Mouse (Mus musculus): ENCODE data around the gene Gm49320. TPM values are rescaled to one million over a fixed set of nuclear protein-coding genes. Genes with fewer than 3 reads are reported as not detected.

Gene Gm49320
- polyA plus RNA-seq, 1 experiment, result 1.3 TPM

DNA sequence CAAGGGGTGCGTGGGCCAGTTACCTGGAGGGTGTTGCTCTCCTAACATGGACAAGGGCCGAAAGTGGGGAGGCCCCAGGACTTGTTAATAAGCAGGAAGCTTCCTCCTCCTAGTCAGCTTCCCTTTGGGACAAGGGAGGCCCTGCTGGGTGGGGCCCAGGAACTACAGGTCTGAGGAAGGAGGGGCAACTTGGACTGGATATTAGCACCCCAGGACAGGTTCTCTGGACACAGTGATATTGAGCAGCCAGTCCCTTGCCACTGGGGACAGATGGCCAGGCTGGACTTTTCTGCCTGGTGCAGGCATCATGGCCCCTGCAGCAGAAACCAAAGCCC is 31.7 kb upstream of the Gm49320 start:
- no peak for DNase-seq
- no peaks in the 10 kb centered on the region for H3K4me1 ChIP-seq (ENCODE audit: control insufficient read depth, insufficient read depth, low read length)
- no peak for TF ChIP-seq CTCF (IDR thresholded peaks at IDR 0.05; ENCODE audit: insufficient read depth, low read length)
- no peak for TF ChIP-seq POLR2A (IDR thresholded peaks at IDR 0.05; ENCODE audit: borderline replicate concordance, extremely low read depth, low read depth, low read length)
- WGBS, result 66% methylated on average over 2 of the region's 2 CpGs
- no peak overlapping the region for H3K4me3 ChIP-seq (replicated peaks; ENCODE audit: extremely low read depth, low read depth, low read length)

DNA sequence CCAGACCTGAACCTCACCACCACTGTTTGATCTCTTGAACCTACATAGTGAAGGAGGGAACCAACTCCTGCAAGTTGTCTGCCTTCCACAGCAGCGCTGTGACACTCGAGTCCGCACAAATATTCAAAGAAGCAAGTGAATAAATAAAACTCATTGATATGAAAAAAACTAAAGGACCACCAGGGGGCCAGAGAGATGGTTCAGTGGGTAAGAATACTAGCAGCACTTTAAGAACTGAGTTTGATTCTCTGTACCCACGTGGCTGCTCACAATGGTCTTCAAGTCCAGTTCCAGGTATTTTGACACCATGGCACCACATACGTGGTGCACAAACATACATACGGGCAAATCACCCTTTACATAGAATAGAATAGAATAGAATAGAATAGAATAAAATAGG is 27.6 kb upstream of the Gm49320 start:
- TF ChIP-seq POLR2A (IDR thresholded peaks at IDR 0.05; ENCODE audit: borderline replicate concordance, extremely low read depth, low read depth, low read length), result no peak
- no peak for TF ChIP-seq CTCF (IDR thresholded peaks at IDR 0.05; ENCODE audit: insufficient read depth, low read length)
- WGBS, result 63% methylated on average over 6 of the region's 6 CpGs
- peaks cover 4% of the 10 kb centered on the region for H3K4me1 ChIP-seq (ENCODE audit: control insufficient read depth, insufficient read depth, low read length)
- no peak for DNase-seq
- H3K4me3 ChIP-seq (replicated peaks; ENCODE audit: extremely low read depth, low read depth, low read length), result no peak overlapping the region

DNA sequence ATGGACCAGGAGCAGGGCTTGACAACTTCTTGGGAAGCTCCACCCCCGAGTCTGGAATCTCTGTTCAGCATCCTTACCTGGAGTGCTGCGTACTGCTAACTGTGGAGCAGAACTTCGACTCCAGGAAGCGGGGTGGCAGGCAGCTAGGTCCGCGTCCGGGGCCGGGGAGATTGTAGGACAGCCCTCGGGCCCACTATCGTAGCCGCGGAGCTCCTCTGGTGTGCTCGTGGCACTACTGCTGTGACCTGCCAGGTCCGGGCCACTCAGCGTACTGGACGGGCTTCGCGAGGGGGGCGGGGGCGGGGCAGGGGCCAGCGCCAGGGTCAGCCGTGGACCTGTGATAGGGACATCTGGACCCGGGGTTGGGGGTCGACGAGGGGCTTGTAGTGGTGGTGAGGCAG is 25.9 kb upstream of the Gm49320 start:
- TF ChIP-seq CTCF (IDR thresholded peaks at IDR 0.05; ENCODE audit: insufficient read depth, low read length) (no peak), POLR2A (IDR thresholded peaks at IDR 0.05; ENCODE audit: borderline replicate concordance, extremely low read depth, low read depth, low read length) (no peak)
- peak overlapping the region; percentile 31 for H3K4me3 ChIP-seq (replicated peaks; ENCODE audit: extremely low read depth, low read depth, low read length)
- DNase-seq, result peak; percentile 40

DNA sequence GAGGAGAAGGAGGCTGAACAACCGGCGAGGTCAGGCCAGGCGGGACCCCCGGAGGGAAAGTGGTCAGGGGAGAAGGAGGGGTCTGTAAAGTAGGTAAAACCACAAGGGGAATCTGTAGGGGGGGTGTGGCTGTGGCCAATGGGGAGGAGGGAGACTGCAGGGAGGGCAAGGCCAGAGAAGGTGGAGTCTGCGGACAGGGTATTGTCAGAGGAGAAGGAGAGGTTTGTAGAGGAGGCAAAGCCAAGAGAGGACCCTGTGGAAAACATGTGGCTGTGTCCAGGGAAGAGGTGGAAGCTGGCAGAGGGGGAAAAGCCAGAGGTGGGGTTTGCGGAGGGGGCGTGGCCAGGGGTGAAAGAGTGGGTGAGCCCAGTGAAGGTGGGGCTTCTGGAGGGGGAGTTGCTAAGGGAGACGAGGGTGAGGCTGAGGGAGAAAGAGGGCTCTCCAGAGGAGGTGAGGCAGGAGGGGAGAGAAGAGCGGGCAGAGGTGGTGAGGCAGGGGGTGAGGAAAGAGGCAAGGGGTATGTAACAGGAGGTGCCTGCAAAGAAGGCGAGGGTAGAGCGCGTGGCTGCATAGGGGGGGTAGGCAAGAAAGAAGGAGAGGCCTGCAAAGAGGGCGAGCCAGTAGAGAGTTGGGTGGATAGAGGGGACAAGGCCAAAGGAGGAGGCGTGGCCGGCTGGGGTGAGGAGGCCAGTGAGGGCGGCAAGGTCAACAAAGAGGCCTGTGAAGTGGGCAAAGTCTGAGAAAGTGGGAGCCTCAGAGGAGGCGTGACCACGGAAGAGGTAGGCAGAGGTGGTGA is 25.3 kb upstream of the Gm49320 start:
- WGBS, result 2% methylated on average over 18 of the region's 18 CpGs
- peak; percentile 73 for DNase-seq

More for the DNA sequence above, 25.9 kb upstream of the Gm49320 start:
- WGBS, result under 1% methylated on average over 25 of the region's 25 CpGs
- H3K4me1 ChIP-seq (ENCODE audit: control insufficient read depth, insufficient read depth, low read length), result peaks cover 4% of the 10 kb centered on the region

DNA sequence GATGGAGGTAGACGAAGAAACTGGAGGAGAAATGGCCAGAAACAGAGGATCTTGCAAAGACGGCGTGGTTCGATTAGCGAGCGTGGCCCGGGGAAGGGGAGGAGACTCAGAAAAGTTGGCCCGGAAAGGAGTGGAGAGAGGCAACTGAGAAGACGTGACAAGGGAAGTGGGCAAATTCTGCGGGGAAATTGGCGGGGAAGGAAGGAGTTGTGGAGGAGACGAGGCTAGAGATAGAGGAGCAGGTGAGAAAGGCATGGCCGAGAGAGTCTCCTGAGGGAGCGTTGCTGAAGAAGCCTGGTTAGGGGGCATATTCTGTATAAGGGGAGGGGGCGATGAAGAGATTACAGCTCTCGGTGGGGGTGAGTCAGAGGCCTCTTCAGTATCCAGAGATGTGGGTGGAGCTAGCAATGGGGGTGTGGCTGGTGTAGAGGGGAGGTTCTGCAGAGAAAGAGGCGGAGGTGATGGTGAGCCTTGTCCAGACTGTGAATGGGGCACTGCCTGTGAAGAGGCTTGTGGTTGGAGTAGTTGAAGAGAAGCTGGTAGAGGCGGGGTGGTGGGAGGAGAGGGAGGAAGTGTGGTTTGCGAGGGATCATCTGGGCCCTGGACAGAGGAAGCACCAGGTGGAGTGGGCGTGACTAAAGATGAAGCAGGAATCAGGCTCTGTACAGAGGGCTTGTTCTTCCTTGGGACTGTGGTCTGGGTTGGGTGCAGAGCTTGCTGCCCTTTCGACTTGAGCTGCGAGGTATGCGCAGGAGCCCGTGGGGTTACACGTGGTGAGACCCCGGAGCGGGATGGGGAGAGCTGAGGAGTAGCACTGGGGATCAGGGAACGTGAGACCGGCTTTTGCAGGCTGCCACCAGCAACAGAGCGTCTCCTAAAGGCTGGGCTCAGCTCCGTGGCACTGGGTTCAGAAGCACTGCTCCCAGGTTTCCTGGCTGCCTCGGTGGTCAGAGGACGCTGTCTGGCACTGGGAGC is 24.4 kb upstream of the Gm49320 start:
- Histone ChIP-seq H3K4me3 (replicated peaks; ENCODE audit: extremely low read depth, low read depth, low read length) (peak overlapping the region; percentile 47), H3K4me1 (ENCODE audit: control insufficient read depth, insufficient read depth, low read length) (peaks cover 4% of the 10 kb centered on the region)
- no peak for TF ChIP-seq POLR2A (IDR thresholded peaks at IDR 0.05; ENCODE audit: borderline replicate concordance, extremely low read depth, low read depth, low read length)
- no peak for TF ChIP-seq CTCF (IDR thresholded peaks at IDR 0.05; ENCODE audit: insufficient read depth, low read length)
- WGBS, result 6% methylated on average over 33 of the region's 33 CpGs
- DNase-seq, result peak; percentile 75

More for the DNA sequence above, 25.3 kb upstream of the Gm49320 start:
- H3K4me3 ChIP-seq (replicated peaks; ENCODE audit: extremely low read depth, low read depth, low read length), result peak overlapping the region; percentile 47
- H3K4me1 ChIP-seq (ENCODE audit: control insufficient read depth, insufficient read depth, low read length), result peaks cover 4% of the 10 kb centered on the region
- TF ChIP-seq POLR2A (IDR thresholded peaks at IDR 0.05; ENCODE audit: borderline replicate concordance, extremely low read depth, low read depth, low read length) (peak; percentile 52; the same call in 1 of the 2 replicates), CTCF (IDR thresholded peaks at IDR 0.05; ENCODE audit: insufficient read depth, low read length) (no peak)

DNA sequence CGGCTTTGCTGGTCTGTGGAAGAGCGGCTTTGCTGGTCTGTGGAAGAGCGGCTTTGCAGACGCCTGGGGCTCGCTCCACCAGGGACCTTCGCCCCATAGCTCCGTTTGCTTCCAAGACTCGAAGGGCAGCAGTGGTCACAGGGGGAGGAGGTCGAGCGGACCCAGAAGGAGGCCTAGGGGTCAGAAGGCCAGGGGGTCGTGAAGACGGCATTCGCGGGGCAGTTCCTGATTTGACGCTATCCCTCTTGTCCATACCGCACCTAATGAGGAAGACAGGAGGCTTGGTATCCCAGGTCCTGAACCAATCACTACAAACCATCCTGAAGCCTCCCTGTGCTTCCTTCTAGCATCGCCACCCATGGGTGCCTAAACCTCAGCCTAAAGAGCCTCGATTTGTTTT is 22.4 kb upstream of the Gm49320 start:
- TF ChIP-seq POLR2A (IDR thresholded peaks at IDR 0.05; ENCODE audit: borderline replicate concordance, extremely low read depth, low read depth, low read length) (no peak), CTCF (IDR thresholded peaks at IDR 0.05; ENCODE audit: insufficient read depth, low read length) (no peak)
- WGBS, result 19% methylated on average over 18 of the region's 18 CpGs
- H3K4me1 ChIP-seq (ENCODE audit: control insufficient read depth, insufficient read depth, low read length), result peaks cover 4% of the 10 kb centered on the region
- no peak for DNase-seq
- H3K4me3 ChIP-seq (replicated peaks; ENCODE audit: extremely low read depth, low read depth, low read length), result no peak overlapping the region

DNA sequence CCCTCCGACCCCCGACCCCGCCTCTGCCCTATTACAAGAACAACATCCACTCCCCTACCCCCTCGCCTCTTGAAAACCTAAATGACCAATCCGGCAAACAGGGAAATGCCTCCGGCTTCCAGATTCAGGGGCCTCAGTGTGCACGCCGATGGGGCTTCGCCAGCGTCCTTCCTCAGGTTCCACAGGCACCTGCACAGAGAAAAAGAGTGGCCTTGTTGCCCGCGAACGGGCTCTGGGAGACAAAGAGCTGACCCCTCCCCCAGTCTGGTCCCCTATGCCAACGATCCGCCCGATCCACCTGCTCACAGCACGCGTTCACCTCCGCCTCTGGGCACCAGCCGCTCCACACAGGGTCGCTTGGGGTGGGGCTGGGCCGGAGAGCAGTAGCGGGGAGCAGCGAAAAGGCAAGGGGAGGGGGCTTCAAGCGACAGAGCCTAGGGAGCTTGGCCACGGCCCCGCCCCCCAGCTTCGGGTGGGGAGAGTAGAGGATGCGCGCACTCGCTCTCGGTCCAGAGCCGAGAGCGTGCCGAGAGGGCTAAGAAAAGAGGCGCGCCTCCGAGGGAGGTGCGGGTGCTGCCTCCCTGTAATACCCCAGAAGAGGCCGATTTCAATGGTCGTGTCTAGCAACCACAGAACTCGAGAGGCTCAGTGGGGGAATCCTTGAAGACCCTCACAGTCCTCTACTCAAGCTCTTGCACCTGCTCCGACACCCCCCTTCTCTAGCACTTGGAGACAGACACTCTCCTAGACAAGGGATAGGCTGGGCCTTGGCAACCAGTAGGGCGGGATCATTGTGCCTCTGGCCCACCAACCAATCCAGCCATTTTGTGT is 21.7 kb upstream of the Gm49320 start, which contains the start of gene Prr36:
Prr36 (minus strand) TSS at position 669 of the 831 bp plus-strand sequence.
- Histone ChIP-seq H3K4me1 (ENCODE audit: control insufficient read depth, insufficient read depth, low read length) (peaks cover 4% of the 10 kb centered on the region), H3K4me3 (replicated peaks; ENCODE audit: extremely low read depth, low read depth, low read length) (peak within 1 kb of the TSS; percentile 46)
- no peak for TF ChIP-seq POLR2A (IDR thresholded peaks at IDR 0.05; ENCODE audit: borderline replicate concordance, extremely low read depth, low read depth, low read length)
- TF ChIP-seq CTCF (IDR thresholded peaks at IDR 0.05; ENCODE audit: insufficient read depth, low read length), result no peak
- no peak for DNase-seq
- WGBS, result 3% methylated on average over 44 of the region's 44 CpGs

DNA sequence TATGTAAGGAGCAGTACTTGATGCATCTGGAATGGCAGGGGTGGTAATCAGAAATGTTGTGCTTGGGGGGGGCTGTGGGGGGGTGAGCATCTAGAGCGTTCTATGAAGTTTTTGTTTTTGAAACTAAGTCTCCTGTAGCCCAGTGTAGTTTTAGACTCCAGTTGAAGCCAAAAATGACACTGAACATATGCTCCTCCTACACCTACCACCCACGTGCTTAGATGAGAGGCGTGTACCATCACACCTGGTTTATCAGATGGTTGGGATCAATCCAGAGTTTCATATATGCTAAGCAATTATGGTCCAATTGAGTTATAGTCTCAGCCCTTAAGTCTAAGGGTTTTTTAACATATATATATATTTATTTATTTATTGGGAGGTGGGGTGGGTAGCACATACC is 19.0 kb upstream of the Gm49320 start:
- no peak for DNase-seq
- 83% methylated on average over 3 of the region's 3 CpGs for WGBS
- TF ChIP-seq POLR2A (IDR thresholded peaks at IDR 0.05; ENCODE audit: borderline replicate concordance, extremely low read depth, low read depth, low read length), result no peak
- Histone ChIP-seq H3K4me1 (ENCODE audit: control insufficient read depth, insufficient read depth, low read length) (peaks cover 2% of the 10 kb centered on the region), H3K4me3 (replicated peaks; ENCODE audit: extremely low read depth, low read depth, low read length) (no peak overlapping the region)

DNA sequence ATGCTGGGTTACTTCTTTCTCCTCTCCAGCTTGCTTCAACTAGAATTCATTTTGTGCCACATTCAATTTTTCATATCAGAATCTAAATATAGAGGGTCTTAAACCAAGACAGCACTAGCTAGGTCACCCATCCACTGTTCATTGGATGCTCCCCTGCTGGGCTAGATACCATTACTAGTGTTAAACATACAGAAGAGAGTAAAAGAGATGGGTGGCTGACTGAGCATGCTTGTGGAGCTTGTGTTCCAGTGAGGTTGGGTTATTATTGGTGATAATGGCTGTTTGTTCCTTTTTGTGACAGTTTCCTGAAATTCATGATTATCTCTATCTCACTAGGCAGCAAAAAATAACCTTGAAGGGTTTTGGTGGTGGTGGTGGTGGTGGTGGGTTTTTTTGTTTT is 16.6 kb upstream of the Gm49320 start:
- no peak overlapping the region for H3K4me3 ChIP-seq (replicated peaks; ENCODE audit: extremely low read depth, low read depth, low read length)
- H3K4me1 ChIP-seq (ENCODE audit: control insufficient read depth, insufficient read depth, low read length), result no peaks in the 10 kb centered on the region
- no peak for TF ChIP-seq CTCF (IDR thresholded peaks at IDR 0.05; ENCODE audit: insufficient read depth, low read length)
- no peak for TF ChIP-seq POLR2A (IDR thresholded peaks at IDR 0.05; ENCODE audit: borderline replicate concordance, extremely low read depth, low read depth, low read length)
- no peak for DNase-seq
